Mouse (Mus musculus): Measurements from ENCODE around the gene Kif5c.

The Kif5c gene

DNA sequence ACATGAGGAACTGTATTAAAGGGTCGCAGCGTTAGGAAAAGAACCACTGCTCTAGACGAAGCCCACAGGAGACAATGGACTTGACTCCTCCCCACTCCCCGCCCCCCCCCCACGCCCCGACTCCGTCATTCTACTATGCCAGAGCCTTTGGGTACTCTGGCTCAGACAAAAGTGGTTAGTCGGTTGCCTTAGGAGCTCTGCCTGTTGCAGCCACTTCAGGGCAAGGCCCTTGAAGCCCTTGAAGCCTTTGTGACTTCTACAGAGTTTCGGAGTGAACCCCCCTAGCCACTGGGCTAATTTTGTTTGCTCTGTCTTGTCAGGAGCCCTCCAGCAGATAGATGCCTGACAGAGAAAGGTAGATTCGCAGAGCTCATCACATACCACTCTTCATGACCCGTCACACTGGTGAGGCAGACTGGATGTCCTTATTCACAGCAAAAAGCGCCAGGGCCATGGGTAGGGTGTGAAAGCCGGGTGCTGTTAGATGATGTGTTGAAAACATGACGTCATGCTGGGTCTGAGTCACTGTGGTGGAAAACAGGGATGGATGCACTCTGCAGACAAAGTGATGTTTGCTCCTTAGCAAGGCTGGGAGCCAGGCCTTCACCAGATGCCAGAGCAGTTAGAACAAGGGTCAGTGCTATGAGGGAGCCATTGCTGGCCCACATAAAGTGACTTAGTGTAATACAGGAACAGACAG, 178.5 kb downstream of the Kif5c start:
- no peak for DNase-seq

DNA sequence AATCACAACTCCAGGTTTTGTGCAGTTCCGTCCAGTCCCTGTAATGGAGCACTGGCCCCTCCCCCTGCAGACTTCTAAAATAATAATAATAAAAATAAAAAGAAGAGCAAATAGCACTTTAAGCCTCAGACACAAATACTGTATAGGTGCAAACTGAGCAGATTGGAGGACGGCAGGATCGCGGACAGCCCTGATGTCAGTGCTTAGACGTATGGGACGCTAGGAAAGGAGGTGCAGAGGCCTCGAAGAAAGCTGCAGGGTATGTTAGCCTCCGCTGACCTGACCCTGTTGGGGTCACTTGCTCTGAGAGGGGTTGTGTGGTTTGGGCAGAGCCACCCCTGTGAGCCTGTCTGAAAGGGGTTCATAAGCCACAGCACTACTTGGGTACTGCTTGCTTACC, 185.3 kb downstream of the Kif5c start:
- no peak for DNase-seq

DNA sequence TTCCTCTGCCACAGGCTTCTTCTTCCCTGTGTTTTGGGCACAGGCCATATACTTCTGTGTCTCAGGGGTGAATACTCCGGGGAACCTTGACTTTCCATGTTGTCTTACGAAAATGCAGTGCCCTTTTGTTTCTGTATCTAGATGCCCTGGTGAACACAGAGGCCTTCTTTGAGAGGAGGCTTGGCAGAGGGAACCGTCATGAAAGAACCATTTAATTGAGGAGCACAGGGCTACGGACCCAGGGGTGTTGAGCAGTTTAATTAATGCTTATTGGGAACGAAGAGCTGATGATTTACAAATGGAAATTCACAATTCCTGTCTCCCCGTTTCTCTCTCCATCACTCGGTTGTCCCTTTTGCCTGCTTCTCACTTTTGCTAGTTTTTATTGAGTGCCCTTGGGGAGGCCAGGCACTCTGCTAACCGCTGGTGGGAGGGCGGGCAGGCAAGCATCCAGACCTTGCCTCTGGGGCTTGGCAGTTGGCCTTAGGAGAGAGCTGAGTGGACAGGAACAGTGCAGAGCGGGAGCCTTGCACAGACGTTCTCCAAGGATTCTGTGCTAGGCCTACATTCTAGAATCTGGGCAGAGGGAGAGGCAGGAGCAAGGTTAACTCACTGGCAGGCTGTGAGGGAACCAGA, 186.8 kb downstream of the Kif5c start:
- no peak for DNase-seq

DNA sequence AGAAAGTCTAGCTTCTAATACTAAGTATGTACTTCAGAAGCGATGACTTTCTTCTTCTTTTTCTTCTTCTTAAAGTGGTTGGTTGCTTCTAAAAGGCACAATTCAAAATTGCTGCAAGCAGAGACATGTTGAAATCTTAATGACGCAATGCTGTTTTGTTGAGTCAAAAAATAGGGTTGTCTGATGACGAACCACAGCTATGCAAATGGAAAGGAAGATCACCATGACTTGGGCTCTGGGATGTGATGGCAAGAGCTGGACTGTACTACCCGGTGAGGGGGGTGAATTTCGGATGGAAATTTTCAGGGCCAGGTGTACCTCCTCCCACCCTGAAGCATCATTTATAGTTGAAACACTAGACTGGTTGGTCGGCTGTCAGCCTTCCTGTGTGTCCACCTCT, 190.4 kb downstream of the Kif5c start:
- DNase-seq: no peak

DNA sequence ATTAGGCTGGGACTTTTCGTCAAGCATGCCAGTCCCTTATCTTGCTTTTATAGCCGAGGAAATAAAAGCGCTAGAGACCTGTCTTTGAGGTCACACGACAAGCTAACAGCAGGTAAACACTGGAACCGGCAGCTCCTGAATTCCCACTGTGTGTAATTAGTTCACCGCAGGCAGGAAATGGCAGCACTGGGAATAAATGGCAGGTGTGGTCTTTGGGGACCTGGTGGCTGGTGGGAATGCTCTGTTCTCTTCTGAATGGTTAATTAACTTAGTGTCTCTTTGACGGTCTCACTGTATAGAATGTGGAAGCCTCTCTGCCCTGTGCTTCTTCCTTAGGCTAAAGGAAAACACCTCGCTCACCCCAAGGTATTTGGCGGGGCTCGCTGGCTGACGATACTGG, 192.3 kb downstream of the Kif5c start:
- no peak for DNase-seq

DNA sequence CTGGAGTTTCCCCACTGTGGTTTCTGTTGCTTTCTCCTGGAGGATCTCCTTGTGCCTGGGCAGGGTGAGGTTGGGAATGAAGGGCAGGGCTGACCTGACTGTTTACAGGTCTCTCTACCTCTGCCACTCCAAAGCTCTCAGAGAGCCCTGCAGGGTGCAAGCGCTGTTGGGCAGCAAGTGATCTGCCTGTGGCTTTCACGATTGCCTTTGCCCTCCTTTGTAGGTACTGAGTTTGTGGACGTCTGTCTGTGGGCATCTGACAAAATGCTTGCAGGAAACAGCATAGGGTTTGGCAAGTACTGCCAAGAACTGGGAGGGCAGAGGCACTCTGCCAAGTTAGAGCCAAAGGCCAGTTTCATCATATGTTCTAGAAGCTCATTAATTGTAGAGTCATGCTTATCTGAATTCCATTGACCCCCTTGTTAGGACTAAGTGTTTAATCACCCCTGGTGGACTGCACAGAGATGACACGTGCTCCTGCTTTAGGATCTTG, 192.8 kb downstream of the Kif5c start:
- peak; percentile 43 to 61 for DNase-seq

DNA sequence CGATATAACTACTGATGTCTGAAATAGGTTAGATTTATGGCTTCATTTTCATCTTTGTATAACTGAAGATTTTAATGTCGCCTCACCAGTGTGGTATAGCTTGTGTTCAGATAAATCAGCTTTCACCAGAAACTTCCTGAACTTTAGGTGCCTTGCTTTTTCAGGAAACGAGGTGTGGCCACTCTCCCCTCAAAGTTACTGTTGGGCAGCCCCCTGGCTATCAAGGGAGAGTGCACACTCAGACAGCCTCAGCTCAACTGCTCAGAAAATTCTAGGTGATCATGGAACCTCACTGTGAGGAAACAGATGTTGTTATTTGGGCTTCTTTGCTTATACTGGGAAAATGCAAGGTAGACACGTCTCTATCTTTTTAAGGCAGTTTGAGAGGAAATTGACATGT, 194.1 kb downstream of the Kif5c start:
- no peak for DNase-seq

DNA sequence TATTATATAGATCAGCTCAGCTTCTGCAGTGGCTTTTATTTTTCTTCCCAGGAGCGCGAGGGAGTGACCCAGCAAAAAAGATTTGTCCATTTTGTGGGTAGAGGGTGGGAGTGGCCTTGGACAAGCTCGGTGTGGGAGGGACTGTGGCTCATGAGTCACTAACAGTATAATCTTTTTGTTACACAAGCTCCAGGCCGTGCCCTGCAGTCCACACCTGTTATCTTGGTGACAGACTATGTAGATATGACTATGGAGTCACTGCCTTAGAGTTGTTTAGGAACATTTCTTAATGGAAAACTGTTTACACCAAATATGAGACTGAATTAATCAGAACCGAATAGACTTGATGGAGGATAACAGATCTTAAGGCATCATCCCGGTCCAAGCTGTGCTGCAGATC, 194.9 kb downstream of the Kif5c start:
- no peak for DNase-seq

DNA sequence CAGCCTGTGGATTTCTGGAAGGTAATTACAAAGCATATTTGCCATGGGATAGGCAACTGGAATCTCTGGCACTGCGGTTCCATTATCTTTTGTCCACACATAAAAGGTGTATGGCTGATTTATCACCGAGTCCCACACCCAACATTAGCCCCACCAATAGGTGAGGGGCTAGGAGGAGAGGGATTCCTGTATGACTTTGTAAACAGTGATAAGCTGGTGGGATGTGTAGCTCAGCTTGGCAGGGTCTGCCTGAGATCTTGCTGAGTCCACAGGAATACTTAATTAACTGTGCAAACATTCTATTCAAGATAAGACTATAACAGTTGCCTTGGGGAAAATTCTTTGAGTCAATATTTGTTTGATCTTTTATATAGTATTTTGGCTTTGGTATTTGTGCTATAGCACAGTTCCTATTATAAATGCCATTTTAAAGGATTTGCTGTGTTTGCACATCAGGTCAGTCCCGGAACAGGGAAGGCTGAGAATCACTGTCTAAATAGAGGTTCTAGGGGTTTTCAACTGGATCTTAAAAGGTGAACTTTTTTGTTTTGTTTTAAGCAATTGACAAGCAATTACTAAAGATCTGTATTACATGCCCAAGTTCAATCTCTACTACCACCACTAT, 196.7 kb downstream of the Kif5c start:
- DNase-seq: no peak

DNA sequence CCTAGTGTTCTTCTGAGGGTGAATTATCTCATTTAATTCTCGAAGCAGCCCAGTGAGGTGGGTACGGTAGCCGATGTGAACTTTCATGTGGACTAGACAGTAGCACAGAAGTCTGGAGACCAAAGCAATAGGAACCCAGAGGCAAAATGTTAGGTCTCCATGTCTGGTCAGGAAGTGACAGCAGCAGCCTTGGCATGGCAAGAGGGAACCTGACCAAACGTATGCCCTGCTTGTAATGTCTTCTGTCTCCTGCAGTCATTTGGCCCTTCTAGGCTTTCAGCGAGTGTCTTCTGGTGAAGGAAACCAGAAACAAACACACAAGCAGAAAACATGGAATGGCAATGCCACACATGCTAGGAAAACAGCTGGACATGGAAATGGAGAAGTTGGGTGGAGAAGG, 197.5 kb downstream of the Kif5c start:
- DNase-seq: no peak

DNA sequence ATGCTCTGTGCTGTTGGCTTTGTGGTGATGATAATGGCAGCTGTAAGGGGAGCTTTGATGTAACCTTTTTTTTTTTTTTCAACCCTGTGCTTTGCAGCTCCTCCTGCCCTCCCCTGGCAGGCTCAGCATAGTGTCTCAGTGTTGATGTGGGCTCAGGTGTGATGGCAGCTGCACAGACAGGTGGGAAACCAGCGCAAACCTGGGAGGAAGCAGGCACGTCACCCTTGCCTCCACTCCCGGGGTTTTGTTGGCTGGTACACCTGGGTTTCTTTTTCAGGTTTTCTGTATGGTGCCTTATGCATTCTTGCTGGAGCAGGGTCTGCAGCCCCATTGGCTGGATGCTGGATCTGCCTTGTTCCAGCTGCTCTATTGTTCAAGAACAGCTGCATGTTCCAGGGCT, 198.1 kb downstream of the Kif5c start:
- DNase-seq: no peak

DNA sequence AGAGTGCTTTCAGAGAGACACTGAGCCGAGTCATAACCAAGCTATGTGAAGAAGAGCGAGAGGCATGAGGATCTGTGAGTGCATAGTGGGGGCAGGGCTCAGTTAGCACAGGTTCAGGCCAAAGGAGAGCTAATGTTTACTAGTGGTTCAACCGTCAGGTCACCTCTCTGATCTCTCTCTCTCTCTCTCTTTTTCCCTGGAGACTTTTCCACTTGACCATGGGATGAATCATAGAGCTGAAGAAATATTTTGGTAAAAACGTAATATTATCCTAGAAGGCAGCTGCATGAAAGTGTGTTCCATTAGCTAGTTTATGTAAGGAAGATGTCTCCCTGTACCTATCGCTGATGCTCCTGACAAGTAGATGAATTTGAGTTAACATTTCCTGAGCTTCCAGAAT, 199.0 kb downstream of the Kif5c start:
- no peak for DNase-seq

DNA sequence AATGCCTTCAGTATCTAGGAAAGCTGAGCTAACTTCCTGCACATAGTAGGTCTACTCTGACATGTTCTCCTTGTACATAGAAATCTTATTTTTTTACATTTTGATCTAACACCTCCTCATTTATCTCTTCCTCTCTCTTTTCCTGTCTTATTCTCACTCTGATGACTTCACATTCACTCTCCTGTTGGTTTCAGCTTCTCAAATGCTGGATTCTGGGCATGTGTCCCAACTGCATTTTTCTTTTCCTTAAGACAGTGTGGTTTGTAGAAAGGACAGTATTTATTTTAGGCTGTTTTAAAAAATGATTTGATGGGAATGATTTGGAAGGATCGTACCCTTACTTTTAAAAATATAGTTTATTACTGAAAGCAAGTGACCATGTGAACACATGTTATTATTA, 203.2 kb downstream of the Kif5c start:
- no peak for DNase-seq

Data from kidney, adult 8-10 months (tissue).